Mouse (Mus musculus): Measurements from ENCODE around the gene Cbx1.

- TF ChIP-seq GATA1 (IDR thresholded peaks at IDR 0.05; ENCODE audit: borderline replicate concordance, low read length) (no peak), FLI1 (IDR thresholded peaks at IDR 0.05; ENCODE audit: low read length) (no peak)
Measured at GRCm38 (mm10) chr11:96775665-96776064, 13.3 kb upstream of the Cbx1 start.
